Mouse (Mus musculus): ENCODE measurements around the gene Fgfr2. TPM values are rescaled to one million over a fixed set of nuclear protein-coding genes. Genes with fewer than 3 reads are reported as not detected.

The Fgfr2 gene
- polyA plus RNA-seq, 1 experiment from 2014 or later, result 137 TPM

- 22% methylated on average over 3 of the region's 3 CpGs for WGBS
- H3K4me2 ChIP-seq (replicated peaks), result no peak overlapping the region
- ATAC-seq (ENCODE audit: insufficient number of reproducible peaks, low FRiP score, low TSS enrichment, low read depth), result no peak
- no peaks in the 10 kb centered on the region for H3K36me3 ChIP-seq
- H3K9ac ChIP-seq, result no peak overlapping the region
- no peaks in the 10 kb centered on the region for H3K27me3 ChIP-seq
- H3K27ac ChIP-seq (replicated peaks), result no peak overlapping the region
- H3K4me1 ChIP-seq, result peaks cover 12% of the 10 kb centered on the region; the same call in 1 of the 2 replicates
- no peaks in the 10 kb centered on the region for H3K9me3 ChIP-seq (replicated peaks)
- H3K4me3 ChIP-seq (replicated peaks), result no peak overlapping the region
Observed at GRCm38 (mm10) chr7:132615346-132615745, 507.8 kb downstream of the Fgfr2 start.

- no peak for ATAC-seq (ENCODE audit: insufficient number of reproducible peaks, low FRiP score, low TSS enrichment, low read depth)
- Histone ChIP-seq H3K27me3 (no peaks in the 10 kb centered on the region), H3K4me2 (replicated peaks) (no peak overlapping the region), H3K9me3 (replicated peaks) (no peaks in the 10 kb centered on the region), H3K4me1 (peaks cover 17% of the 10 kb centered on the region; the same call in 1 of the 2 replicates), H3K9ac (no peak overlapping the region), H3K4me3 (replicated peaks) (no peak overlapping the region), H3K36me3 (no peaks in the 10 kb centered on the region), H3K27ac (replicated peaks) (no peak overlapping the region)
- 97% methylated on average over 8 of the region's 8 CpGs for WGBS
Observed at GRCm38 (mm10) chr7:132611530-132611929, 511.6 kb downstream of the Fgfr2 start.

DNA sequence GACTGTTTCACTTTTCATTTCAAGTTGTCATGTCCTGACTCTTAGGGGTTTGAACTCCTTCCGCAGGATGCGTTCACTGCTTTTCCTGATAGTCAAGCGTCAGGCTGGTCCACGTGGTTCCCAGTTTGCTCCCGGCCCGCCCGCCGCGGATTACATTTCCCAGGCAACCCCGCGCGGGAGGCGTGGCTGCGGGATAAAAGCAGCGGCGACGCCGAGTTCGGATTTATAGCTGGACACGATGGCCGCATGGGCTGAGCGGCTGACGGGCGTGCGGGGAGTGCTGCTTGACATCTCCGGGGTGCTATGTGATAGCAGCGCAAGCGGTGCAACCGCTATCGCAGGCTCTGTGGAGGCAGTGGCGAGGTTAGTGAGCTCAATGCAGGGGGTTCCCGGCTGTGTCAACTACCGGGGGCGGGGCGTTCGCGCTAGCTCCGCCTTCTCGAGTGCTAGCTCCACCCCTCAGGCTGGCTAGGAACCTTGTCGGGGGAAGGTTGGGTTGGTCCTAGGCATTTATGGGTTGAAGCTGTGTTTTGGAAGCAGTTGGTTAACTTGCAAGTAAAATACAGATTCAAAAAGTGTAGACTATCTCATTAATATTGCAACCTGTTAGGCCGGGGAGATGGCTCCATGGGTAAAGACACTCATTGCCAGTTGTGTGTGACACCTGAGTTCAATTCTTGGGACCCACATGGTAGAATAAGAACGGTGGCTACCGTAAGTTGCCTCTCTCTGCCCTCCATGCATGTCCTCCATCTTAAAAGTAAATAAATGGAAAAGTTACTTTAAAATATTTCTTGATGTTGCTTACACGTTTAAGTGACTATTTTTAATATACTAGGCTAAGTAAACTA lies 512.5 kb downstream of the Fgfr2 start, which contains the start of gene Lhpp:
Gene Lhpp, plus strand, starts transcription at position 171 of the 851 bp plus-strand sequence.
- WGBS, result 8% methylated on average over 44 of the region's 44 CpGs
- ATAC-seq (ENCODE audit: insufficient number of reproducible peaks, low FRiP score, low TSS enrichment, low read depth), result peak; percentile 79
- Histone ChIP-seq H3K4me1 (peaks cover 17% of the 10 kb centered on the region; the same call in 1 of the 2 replicates), H3K27me3 (peaks cover 4% of the 10 kb centered on the region; the same call in 1 of the 2 replicates), H3K4me2 (replicated peaks) (peak within 1 kb of the TSS; percentile 72), H3K9ac (peak within 1 kb of the TSS; percentile 29; the same call in 1 of the 2 replicates), H3K27ac (replicated peaks) (no peak within 1 kb of the TSS), H3K4me3 (replicated peaks) (peak within 1 kb of the TSS; percentile 53), H3K9me3 (replicated peaks) (no peaks in the 10 kb centered on the region), H3K36me3 (no peaks in the 10 kb centered on the region)

GRCm38 (mm10) chr7:132608316-132609020 lies 514.7 kb downstream of the Fgfr2 start:
- Histone ChIP-seq H3K9me3 (replicated peaks) (no peaks in the 10 kb centered on the region), H3K4me2 (replicated peaks) (no peak overlapping the region), H3K36me3 (no peaks in the 10 kb centered on the region), H3K9ac (no peak overlapping the region), H3K4me1 (peaks cover 11% of the 10 kb centered on the region; the same call in 1 of the 2 replicates), H3K4me3 (replicated peaks) (no peak overlapping the region), H3K27me3 (peaks cover 15% of the 10 kb centered on the region), H3K27ac (replicated peaks) (no peak overlapping the region)
- 80% methylated on average over 4 of the region's 4 CpGs for WGBS
- ATAC-seq (ENCODE audit: insufficient number of reproducible peaks, low FRiP score, low TSS enrichment, low read depth), result no peak

GRCm38 (mm10) chr7:132605689-132606088 lies 517.5 kb downstream of the Fgfr2 start:
- H3K27ac ChIP-seq (replicated peaks), result no peak overlapping the region
- ATAC-seq (ENCODE audit: insufficient number of reproducible peaks, low FRiP score, low TSS enrichment, low read depth), result no peak
- H3K9ac ChIP-seq, result no peak overlapping the region
- WGBS, result 46% methylated on average over 5 of the region's 5 CpGs
- no peaks in the 10 kb centered on the region for H3K9me3 ChIP-seq (replicated peaks)
- no peak overlapping the region for H3K4me3 ChIP-seq (replicated peaks)
- H3K4me1 ChIP-seq, result peaks cover 8% of the 10 kb centered on the region; the same call in 1 of the 2 replicates
- H3K27me3 ChIP-seq, result peaks cover 42% of the 10 kb centered on the region
- no peaks in the 10 kb centered on the region for H3K36me3 ChIP-seq
- no peak overlapping the region for H3K4me2 ChIP-seq (replicated peaks)

DNA sequence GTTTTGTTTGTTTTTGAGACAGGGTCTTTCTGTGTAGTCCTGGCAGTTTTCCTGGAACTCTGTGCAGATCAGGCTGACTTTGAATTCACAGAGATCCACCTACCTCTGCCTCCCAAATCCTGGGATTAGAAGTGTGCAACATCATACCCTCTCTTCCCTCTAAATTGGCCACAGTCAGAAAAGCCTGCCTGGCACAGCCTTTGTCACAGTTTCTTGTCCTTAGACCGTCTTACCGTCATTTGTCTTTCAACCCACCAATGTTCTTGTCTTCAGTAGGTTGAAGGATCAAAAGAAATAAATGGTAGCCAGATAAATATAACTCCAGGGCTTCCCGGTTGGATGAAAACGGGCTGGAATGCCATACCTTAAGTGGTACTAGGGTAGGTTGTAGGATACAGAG lies 518.4 kb downstream of the Fgfr2 start:
- Histone ChIP-seq H3K4me2 (replicated peaks) (no peak overlapping the region), H3K4me3 (replicated peaks) (no peak overlapping the region), H3K4me1 (peaks cover 7% of the 10 kb centered on the region), H3K27me3 (peaks cover 52% of the 10 kb centered on the region), H3K9ac (no peak overlapping the region), H3K36me3 (no peaks in the 10 kb centered on the region), H3K9me3 (replicated peaks) (no peaks in the 10 kb centered on the region), H3K27ac (replicated peaks) (no peak overlapping the region)
- 76% methylated on average over 4 of the region's 4 CpGs for WGBS
- no peak for ATAC-seq (ENCODE audit: insufficient number of reproducible peaks, low FRiP score, low TSS enrichment, low read depth)

GRCm38 (mm10) chr7:132600926-132601325 lies 522.2 kb downstream of the Fgfr2 start:
- no peaks in the 10 kb centered on the region for H3K9me3 ChIP-seq (replicated peaks)
- H3K36me3 ChIP-seq, result no peaks in the 10 kb centered on the region
- peaks cover 37% of the 10 kb centered on the region for H3K4me1 ChIP-seq
- H3K27ac ChIP-seq (replicated peaks), result no peak overlapping the region
- peaks cover 88% of the 10 kb centered on the region for H3K27me3 ChIP-seq
- no peak overlapping the region for H3K9ac ChIP-seq
- no peak for ATAC-seq (ENCODE audit: insufficient number of reproducible peaks, low FRiP score, low TSS enrichment, low read depth)
- H3K4me3 ChIP-seq (replicated peaks), result no peak overlapping the region
- no peak overlapping the region for H3K4me2 ChIP-seq (replicated peaks)
- WGBS, result 10% methylated on average over 8 of the region's 8 CpGs

DNA sequence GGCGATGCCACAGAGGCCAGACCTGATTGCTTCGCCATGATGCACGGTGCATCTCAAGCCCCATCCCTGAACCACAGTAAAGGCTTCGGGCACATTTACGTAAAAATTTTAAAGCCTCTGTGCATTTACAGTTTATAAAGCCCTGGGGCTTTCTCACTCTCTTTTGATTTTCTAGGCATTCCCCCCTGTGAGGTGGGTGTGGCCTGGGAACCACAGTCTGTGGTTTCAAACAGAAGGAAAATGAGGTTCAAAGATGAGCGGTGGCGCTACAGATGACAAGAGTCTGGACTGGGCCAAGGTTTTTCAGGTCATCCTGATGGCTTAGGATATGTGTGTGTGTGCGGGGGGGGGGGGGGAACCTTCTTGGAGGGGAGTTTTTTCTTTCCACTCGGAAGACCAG lies 523.1 kb downstream of the Fgfr2 start:
- no peak for ATAC-seq (ENCODE audit: insufficient number of reproducible peaks, low FRiP score, low TSS enrichment, low read depth)
- Histone ChIP-seq H3K4me1 (peaks cover 37% of the 10 kb centered on the region), H3K4me3 (replicated peaks) (peak overlapping the region; percentile 38), H3K9ac (no peak overlapping the region), H3K4me2 (replicated peaks) (peak overlapping the region; percentile 66), H3K27me3 (peaks cover 92% of the 10 kb centered on the region), H3K9me3 (replicated peaks) (no peaks in the 10 kb centered on the region), H3K27ac (replicated peaks) (no peak overlapping the region), H3K36me3 (no peaks in the 10 kb centered on the region)
- under 1% methylated on average over 9 of the region's 9 CpGs for WGBS

GRCm38 (mm10) chr7:132599071-132599975 lies 523.8 kb downstream of the Fgfr2 start, which contains the start of gene Nkx1-2:
TSS of gene Nkx1-2 (minus strand) at chr7:132599637.
- Histone ChIP-seq H3K4me1 (peaks cover 37% of the 10 kb centered on the region), H3K27me3 (peaks cover 88% of the 10 kb centered on the region), H3K36me3 (no peaks in the 10 kb centered on the region), H3K9me3 (replicated peaks) (no peaks in the 10 kb centered on the region), H3K4me3 (replicated peaks) (peak within 1 kb of the TSS; percentile 38), H3K4me2 (replicated peaks) (peak within 1 kb of the TSS; percentile 66), H3K27ac (replicated peaks) (no peak within 1 kb of the TSS), H3K9ac (no peak within 1 kb of the TSS)
- peak; percentile 41; the same call in 1 of the 2 replicates for ATAC-seq (ENCODE audit: insufficient number of reproducible peaks, low FRiP score, low TSS enrichment, low read depth)
- 2% methylated on average over 48 of the region's 52 CpGs for WGBS

DNA sequence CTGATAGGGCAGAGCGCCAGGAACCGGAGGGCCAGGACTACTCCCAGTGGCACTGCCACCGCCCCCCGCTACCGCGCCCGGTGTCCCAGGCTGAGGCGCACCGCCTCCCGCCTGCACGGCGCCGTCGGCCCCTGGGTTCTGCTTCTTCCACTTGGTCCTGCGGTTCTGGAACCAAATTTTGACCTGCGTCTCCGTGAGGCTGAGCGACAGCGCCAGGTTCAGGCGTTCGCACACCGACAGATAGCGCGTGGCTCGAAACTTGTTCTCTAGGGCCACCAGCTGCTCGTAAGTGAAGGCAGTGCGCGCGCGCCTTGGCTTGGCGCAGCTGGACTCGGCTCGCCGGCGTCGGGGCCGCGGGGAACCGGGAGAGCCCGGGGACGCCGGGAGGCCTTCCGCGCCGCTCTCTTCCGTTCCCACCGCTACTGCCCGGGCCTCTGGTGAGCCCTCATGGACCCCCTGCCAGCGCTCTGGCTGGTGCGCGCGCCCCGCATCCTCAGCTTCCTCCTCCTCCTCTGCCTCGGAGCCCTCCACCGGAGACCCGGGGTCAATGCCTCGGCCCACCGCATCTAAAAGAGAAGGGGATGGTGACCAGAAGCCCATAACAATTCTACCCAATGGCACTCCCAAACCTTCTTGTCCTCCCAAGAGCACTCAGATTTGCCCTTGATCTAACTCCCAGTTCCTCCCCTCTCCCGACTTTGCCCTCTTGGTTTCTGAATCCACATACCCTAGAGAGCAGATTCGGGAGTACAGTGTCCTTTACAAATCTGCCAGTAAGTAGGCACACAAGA lies 525.7 kb downstream of the Fgfr2 start:
- Histone ChIP-seq H3K36me3 (no peaks in the 10 kb centered on the region), H3K9ac (0 out of 2 replicates have a peak overlapping the region, but pooled peaks have one; percentile 6), H3K4me1 (peaks cover 37% of the 10 kb centered on the region), H3K4me2 (replicated peaks) (peak overlapping the region; percentile 86), H3K27ac (replicated peaks) (no peak overlapping the region), H3K9me3 (replicated peaks) (no peaks in the 10 kb centered on the region), H3K4me3 (replicated peaks) (peak overlapping the region; percentile 44), H3K27me3 (peaks cover 72% of the 10 kb centered on the region)
- no peak for ATAC-seq (ENCODE audit: insufficient number of reproducible peaks, low FRiP score, low TSS enrichment, low read depth)
- WGBS, result under 1% methylated on average over 58 of the region's 60 CpGs

All from embryonic facial prominence, embryonic 15.5 days (tissue).